Mouse (Mus musculus) brain, embryonic 14.5 days (tissue): ENCODE data around the gene Csmd2. TPM values are rescaled to one million over a fixed set of nuclear protein-coding genes. Genes with fewer than 3 reads are reported as not detected.

ENCODE experiments used
- DNase-seq: peaks from one replicate; pipeline ENCODE4 v3.0.0-alpha.2; 2011; ENCODE audit warnings: low read depth
- CTCF ChIP-seq: fragments of 200-500 bp; IDR thresholded peaks from 2 replicates; pipeline ENCODE4 v1.5.1; 2012; ENCODE audit warnings: inconsistent platforms, mild to moderate bottlenecking, moderate library complexity, borderline replicate concordance; ENCODE audit not compliant: insufficient read depth, insufficient read length; ENCODE audit errors: extremely low read depth
- POLR2A ChIP-seq: fragments of 200-500 bp; IDR thresholded peaks from 2 replicates; pipeline ENCODE4 v1.6.1; 2012; ENCODE audit warnings: mild to moderate bottlenecking, inconsistent platforms, borderline replicate concordance; ENCODE audit not compliant: poor library complexity, insufficient read depth, insufficient read length, severe bottlenecking; ENCODE audit errors: extremely low read depth
- polyA plus RNA-seq: library from polyadenylated mRNA; depleted of rRNA; stranded (reverse); fragments of >200 nt; gene quantifications from 2 replicates; pipeline ENCODE4 v1.2.3, GENCODE M21; 2012

Gene Csmd2
- polyA plus RNA-seq, 1 experiment, result 31.8 TPM

DNA sequence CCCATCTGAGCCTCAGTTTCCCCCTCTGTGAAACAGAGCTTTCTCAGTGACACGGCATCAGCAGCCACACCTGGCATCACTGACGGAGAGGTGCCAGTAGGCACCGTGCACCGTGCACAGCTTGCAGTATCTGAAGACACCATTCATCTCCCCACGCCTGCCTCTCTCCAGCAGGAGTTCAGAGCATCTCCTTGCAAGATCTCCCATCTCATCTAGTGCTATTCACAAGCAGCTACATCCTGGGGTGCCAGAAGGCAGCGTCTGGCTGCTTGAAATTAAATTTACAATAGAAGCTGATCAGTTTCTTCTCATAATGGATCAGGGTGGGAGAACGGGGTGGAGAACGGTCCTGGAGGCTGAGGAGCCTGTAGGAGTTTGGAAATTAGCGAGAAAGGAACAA, 79.5 kb downstream of the Csmd2 start:
- DNase-seq, result no peak
- no peak for TF ChIP-seq CTCF
- no peak for TF ChIP-seq POLR2A

DNA sequence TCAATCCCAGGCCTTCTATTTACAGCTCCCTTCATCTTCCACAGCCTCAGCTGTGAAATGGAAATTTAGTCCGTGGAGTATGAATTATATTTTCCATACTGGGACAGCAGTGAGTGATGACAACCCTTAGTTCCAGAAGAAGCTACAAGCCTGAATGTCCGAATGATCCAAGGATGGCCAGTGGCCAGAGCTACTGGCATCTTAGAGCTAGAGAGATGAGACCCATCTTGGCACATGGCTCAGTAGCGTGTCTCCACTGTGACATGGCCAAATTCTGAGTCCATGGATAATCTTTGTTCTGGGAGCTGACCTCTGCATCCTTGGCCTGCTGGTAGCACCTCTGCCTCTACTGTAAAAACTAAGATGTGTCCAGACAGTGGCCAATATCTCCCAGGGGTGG, 96.8 kb downstream of the Csmd2 start:
- no peak for DNase-seq
- TF ChIP-seq CTCF (no peak), POLR2A (no peak)

DNA sequence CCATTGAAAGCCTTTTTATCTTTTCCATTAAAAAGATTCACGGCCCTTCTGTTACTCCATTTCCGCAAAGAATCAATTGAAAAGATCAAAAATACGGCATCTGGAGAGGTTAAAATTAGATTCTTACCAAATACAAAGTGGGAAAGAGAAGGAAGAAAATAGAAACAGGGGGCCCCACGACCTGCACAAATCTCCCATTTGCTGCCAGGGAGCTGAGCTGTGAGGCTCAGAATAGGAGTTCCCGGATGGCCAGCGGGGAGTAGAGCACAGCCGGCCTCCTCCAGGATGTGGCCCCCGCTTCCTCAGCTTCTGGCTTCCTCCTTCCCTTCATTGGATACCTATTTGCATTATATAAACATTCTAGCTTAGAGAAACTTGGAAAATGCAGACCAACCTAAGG, 97.4 kb downstream of the Csmd2 start:
- no peak for DNase-seq
- TF ChIP-seq POLR2A, result no peak

DNA sequence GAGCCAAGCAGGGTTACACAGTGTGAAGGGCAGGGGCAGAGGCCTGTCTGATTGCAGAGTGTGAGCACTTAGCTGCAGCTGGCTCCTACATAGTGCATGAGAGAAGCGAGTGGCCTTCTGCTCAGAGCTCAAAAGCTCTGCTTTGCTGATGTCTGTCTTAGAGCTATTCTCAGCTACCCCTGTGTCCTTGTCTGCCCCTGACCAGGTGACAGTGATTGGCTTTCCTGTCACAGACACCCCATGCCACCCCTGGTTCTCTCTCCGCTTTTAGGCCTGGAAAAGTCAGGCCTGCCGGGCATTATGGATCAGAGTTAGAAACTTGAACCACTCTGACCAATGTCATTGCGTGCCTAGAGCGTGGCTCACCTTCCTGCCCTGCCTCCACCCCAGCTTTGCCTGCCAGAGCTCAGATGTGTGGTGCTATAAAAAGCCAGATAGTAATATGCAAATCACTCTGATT, 99.5 kb downstream of the Csmd2 start:
- DNase-seq, result no peak
- no peak for TF ChIP-seq POLR2A
- no peak for TF ChIP-seq CTCF

DNA sequence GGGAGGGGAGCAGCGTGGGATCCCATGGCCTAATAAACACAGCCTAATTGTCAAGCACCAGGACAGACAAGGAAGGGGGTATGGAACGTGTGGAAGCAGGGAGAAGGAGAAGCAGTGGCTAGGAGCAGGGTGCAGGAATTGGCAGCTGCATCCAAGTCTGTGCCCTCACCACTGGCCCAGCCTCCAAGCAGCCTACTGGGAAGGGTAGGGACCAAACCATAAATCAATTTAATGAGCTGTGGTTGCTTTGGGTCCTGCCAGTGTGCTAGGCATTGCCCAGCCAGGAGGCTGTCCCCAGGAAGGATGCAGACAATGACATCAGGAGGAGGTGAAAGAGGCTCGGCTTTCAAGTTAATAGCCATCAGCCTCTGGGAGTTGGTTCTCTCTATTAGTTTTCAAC, 100.0 kb downstream of the Csmd2 start:
- no peak for DNase-seq
- no peak for TF ChIP-seq CTCF
- no peak for TF ChIP-seq POLR2A

DNA sequence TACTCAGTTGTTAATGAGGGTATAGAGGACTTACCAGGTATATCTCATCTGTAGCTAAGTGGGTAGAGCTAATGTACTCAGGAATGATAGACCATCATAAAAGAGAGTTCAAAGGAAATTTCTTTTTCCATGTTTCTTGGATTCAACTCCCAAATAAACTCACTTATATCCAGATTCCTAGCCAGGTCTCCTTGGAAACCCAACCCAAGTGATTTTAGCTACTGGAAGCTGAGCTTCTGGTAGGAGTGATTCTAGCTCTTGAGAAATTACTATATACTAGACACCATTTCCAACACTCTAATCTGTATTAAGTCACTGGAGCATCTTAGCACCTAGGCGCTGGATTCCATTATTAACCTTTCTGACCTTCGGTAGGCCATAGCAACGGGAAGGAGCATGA, 100.6 kb downstream of the Csmd2 start:
- no peak for DNase-seq
- TF ChIP-seq CTCF (no peak), POLR2A (no peak)

DNA sequence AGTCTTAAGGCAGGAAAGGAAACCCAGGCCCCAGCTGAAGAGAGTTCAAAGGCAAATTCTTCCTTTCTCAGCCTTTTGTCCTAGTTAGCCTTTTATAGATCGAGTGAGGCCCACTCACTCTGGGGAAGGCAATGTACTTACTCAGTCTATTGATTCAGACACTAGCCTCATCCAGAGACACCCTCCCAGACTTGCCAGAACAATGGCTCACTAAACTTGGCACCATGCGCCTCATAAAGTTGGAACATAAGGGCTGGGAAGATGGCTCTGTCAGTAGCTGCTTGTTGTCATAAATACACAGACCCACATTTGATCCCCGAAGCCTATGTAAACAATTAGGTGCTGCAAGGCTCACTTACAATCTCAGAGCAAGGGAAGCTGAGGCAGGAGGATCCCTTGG, 104.3 kb downstream of the Csmd2 start:
- TF ChIP-seq CTCF (no peak), POLR2A (no peak)
- DNase-seq, result no peak

DNA sequence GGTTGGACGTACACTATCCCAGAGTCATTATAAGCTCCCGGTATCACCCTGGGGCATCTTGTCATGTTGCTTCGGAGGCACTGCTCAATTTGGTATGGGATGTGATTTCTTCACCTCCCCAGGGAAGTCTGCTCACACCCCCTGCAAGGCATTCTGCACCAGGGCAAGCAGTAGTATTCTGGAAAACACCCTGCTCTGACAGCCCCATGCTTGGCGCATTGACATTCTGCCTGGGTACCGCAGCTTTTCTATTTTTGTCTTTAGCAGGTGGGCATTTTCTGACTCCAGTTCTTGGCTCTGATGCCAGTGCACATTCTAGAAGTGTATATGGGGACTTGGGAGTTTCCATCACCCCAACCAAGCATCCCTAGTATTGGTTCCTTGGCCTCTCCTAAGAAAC, 111.9 kb downstream of the Csmd2 start:
- TF ChIP-seq CTCF (no peak), POLR2A (no peak)
- no peak for DNase-seq

DNA sequence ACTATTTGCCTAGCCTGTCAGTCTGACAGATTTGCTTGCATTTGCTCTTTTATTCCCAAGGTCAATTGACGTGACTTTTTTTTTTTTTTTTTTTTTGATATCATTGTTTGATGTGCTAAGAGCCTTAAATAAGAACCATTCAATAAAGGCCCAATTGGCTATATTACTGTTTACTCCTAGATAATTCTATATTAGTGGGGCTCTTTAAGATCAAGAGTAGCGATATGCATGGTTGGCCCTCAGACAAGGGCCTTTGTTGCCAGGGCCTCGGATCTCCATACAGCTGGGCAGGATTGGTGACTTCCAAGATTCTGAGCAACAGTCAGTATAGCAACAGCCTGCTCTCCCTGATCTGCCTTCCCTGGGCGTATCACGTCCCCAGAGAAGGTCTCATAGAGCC, 112.9 kb downstream of the Csmd2 start:
- DNase-seq, result peak; percentile 62
- TF ChIP-seq POLR2A, result no peak
- no peak for TF ChIP-seq CTCF

DNA sequence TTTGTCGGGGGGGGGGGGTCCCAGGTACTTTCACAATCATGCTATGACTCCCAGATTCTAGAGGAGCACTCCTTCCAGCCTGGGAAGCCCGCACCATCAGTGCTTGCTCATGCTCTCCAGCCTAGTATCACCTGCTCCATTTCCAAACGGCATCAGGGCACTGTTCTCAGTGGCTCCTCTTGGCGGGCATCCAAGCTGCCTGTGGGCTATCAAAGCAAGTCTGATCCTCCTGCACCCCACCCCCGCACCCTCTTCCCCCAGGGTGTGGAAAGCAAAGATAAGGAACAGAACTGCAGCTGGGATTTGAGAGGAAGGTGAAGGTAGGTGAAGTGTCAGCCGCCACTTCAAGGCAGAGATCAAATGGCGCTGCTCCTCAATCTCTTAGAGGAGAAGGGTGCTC, 128.7 kb downstream of the Csmd2 start:
- no peak for TF ChIP-seq POLR2A
- no peak for TF ChIP-seq CTCF
- DNase-seq, result peak; percentile 39

DNA sequence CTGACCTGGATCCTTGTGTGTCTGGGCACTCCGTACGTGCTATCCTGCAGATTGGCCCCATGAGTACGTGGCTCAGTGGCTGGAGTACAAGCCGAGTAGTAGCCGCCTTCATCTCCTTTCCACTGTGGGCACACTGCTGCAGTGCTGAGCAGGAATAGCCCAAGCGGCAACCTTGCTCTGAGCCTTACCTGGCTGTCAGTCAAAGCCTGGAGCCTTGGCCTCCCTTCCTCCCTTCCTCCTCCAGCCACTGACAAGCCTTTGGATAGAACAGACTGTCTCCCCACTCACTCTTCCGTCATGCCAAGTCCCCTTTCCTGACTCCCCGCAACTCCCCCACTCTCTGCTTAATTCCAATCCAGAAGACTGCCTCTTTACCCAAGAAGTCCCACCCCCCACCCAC, 135.6 kb downstream of the Csmd2 start:
- DNase-seq, result no peak
- no peak for TF ChIP-seq CTCF
- no peak for TF ChIP-seq POLR2A

DNA sequence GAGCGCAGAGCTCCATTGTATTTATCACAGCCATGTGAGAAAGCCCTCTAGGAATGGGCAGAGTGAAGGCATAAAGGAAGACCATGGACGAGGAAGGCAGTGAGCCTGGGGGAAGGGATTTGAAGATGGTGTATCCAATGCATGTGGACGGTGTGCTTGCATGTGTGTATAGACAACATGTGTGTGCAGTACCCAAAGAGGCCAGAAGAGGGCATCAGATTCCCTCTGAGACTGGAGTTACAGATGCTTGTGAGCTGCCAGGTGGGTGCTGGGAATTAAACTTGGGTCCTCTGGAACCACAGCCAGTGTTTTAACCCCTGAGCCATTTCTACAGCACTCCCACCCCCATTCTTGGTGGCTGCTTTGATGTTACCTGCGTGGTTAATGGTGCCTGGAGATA, 137.1 kb downstream of the Csmd2 start:
- no peak for DNase-seq
- peak; percentile 13; the same call in 1 of the 2 replicates for TF ChIP-seq CTCF
- no peak for TF ChIP-seq POLR2A

DNA sequence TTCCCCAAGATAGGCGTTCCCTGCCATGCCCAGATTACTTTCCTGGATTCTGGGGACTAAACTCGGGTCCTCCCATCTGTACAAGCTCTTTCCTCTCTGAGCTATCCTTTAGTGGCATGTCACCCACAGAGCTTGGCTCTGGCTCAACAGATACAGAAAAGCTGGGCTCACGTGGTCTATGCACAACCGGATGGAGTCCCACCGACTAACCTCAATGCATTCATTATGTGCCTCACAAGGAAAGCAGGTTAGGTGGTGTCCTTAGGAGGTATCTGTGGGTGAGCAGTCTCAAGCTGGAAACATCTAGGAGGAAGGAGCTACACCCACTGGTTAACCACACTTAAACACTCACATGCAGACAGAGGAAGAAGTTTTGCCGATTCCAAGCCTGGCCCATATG, 140.9 kb downstream of the Csmd2 start:
- TF ChIP-seq POLR2A, result no peak
- no peak for TF ChIP-seq CTCF
- DNase-seq, result no peak
